Mouse (Mus musculus) hindbrain, embryonic 14.5 days (tissue): ENCODE measurements at regions not wholly inside any gene's neighbourhood (a gene's known extent, or its start where the extent isn't known, plus 50 kb on each side); places are given as distances from the start of the nearest gene placed in this dataset.

Experiments
- ATAC-seq: fragments of 200-750 bp; cut with Nextera tagmentation; 2 replicates; pipeline ENCODE4 v1.8.0; 2017; ENCODE audit warnings: moderate number of reproducible peaks, mild to moderate bottlenecking, moderate TSS enrichment, moderate library complexity; ENCODE audit not compliant: low FRiP score
- DNase-seq: peaks from one replicate; pipeline ENCODE4 v3.0.0-alpha.2; 2015; ENCODE audit warnings: low spot score
- H3K27ac ChIP-seq: fragments of 300-500 bp; sonication (generic); 2 replicates; pipeline ENCODE4 v1.5.1; 2014; ENCODE audit warnings: mild to moderate bottlenecking, moderate library complexity
- H3K27me3 ChIP-seq: fragments of 300-500 bp; sonication (generic); 2 replicates; pipeline ENCODE4 v1.6.1; 2014; ENCODE audit warnings: mild to moderate bottlenecking, low read length, mixed read lengths; ENCODE audit not compliant: control insufficient read depth, insufficient read depth
- H3K36me3 ChIP-seq: fragments of 300-500 bp; sonication (generic); replicated peaks from 2 replicates; pipeline ENCODE4 v1.6.1; 2014; ENCODE audit not compliant: control insufficient read depth, insufficient read depth
- H3K4me1 ChIP-seq: fragments of 300-500 bp; sonication (generic); replicated peaks from 2 replicates; pipeline ENCODE4 v1.6.1; 2014; ENCODE audit warnings: antibody characterized with exemption, low read length, mixed read lengths; ENCODE audit not compliant: control insufficient read depth, insufficient read depth
- H3K4me2 ChIP-seq: fragments of 300-500 bp; sonication (generic); replicated peaks from 2 replicates; pipeline ENCODE4 v1.6.1; 2014; ENCODE audit warnings: mild to moderate bottlenecking, moderate library complexity
- H3K4me3 ChIP-seq: fragments of 300-500 bp; sonication (generic); replicated peaks from 2 replicates; pipeline ENCODE4 v1.5.1; 2014; ENCODE audit warnings: mild to moderate bottlenecking, low read length
- H3K9ac ChIP-seq: fragments of 300-500 bp; sonication (generic); 2 replicates; pipeline ENCODE4 v1.6.1; 2014
- H3K9me3 ChIP-seq: fragments of 300-500 bp; sonication (generic); 2 replicates; pipeline ENCODE4 v1.6.1; 2016; ENCODE audit warnings: low read length; ENCODE audit not compliant: control insufficient read depth
- WGBS: fragments of 180-500 bp; shearing (Covaris S2); extraction: QIAGEN DNeasy Blood & Tissue Kit; methylation state at CpG from one replicate; pipeline ENCODE4 v1.1.7; 2014; 5-methylcytosine and 5-hydroxymethylcytosine counted together

DNA sequence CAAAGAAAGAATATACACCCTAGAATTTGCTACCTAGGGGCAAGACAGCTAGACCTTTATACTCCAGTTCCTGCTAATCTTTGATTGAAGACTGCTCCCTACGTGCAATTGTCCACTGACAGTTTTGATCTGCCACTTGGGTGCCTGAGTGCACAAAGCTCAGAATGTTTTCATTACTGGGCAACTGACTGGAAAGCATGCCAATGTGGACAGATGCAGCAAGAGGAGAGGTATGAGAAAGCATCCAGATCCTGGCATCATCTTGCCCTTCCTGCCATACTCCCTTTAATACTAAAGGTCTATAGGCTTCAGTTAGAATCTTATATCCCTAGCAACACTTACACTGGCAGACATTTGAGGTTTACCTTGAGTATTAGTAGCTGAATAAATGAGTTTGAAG, 148.9 kb upstream of the Lrrn1 start:
- no peak overlapping the region for H3K9ac ChIP-seq
- ATAC-seq (no peak), DNase-seq (no peak)
- no peak overlapping the region for H3K27ac ChIP-seq
- no peak overlapping the region for H3K4me3 ChIP-seq
- no peaks in the 10 kb centered on the region for H3K9me3 ChIP-seq
- H3K4me2 ChIP-seq, result no peak overlapping the region
- H3K27me3 ChIP-seq, result no peaks in the 10 kb centered on the region
- H3K36me3 ChIP-seq, result no peaks in the 10 kb centered on the region
- H3K4me1 ChIP-seq, result no peaks in the 10 kb centered on the region
- 59% methylated on average over 1 of the region's 1 CpGs for WGBS

DNA sequence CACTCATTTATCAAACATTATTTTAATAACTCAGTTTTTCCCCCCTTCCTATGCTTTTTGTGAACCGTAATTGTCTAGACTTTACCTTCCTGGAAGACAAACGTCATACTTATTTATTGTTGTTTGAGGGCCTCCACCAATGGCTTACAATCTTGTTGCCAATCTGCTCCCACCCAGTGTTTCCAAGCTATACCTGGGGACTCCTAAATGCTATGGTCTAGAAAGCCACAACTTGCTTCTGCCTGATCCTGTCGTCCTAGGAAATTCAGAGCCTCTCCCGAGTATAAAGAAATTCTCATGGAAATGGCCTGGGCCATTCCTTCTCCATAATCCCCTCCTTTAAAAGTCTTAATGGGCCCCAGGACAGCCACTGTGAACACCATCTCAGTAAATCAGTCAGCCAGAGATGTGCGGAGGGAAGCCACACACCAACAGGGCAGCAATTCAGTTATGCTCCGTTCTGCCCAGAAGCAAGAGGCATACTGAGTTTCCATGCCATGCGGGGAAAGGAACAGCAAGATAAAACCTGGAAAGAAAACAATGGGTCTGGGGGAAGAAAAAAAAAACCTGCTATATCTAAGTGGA, 143.4 kb upstream of the Lrrn1 start:
- H3K4me3 ChIP-seq, result no peak overlapping the region
- ATAC-seq, result no peak

DNA sequence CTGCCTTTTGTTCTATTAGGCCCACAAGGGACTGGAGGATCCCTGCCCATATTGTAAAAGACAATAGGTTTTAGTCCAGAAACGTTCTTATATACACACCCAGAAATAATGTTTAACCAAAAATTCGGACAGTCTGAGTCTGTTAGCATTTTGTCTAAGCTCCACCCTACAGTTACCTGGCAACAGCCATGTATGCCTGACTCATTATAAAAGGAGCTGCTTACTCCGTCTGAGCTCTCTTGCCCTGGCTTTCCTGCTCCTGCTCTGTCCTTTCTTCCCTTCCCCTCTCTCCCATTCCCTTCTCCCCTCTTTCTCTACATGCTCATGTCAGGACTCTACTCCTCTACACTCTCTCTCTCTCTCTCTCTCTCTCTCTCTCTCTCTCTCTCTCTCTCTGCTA, 139.7 kb upstream of the Lrrn1 start:
- 40% methylated on average over 3 of the region's 3 CpGs for WGBS
- H3K36me3 ChIP-seq, result no peaks in the 10 kb centered on the region
- H3K27me3 ChIP-seq, result no peaks in the 10 kb centered on the region
- no peaks in the 10 kb centered on the region for H3K9me3 ChIP-seq
- ATAC-seq (no peak), DNase-seq (no peak)
- no peak overlapping the region for H3K4me2 ChIP-seq
- H3K9ac ChIP-seq, result no peak overlapping the region
- H3K27ac ChIP-seq, result no peak overlapping the region
- no peak overlapping the region for H3K4me3 ChIP-seq
- no peaks in the 10 kb centered on the region for H3K4me1 ChIP-seq

More for the DNA sequence above, 143.4 kb upstream of the Lrrn1 start:
- Histone ChIP-seq H3K27ac (no peak overlapping the region), H3K36me3 (no peaks in the 10 kb centered on the region), H3K9me3 (no peaks in the 10 kb centered on the region), H3K4me2 (no peak overlapping the region), H3K4me1 (no peaks in the 10 kb centered on the region), H3K27me3 (no peaks in the 10 kb centered on the region), H3K9ac (no peak overlapping the region)
- no peak for DNase-seq
- whole genome bisulfite sequencing, result 62% methylated on average over 7 of the region's 7 CpGs

DNA sequence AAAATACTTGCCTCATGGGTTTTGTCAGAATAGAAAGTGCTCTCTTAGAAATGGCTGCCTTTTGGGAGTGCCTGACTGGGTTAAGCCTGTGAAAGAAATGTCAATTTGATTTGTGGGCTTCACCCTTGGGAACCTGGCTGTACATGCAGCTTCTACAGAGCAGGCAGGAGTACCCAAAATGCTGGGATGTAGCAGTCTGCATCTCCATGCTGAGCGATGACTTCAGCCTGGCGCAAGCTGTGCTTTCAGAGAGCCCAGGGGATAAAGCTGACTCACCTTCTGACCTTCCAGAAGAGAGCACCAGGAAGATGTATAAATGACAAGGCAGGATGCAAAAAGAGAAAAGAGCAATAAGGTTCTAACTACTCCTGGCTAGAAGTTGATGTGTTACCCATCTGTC, 135.0 kb upstream of the Lrrn1 start:
- H3K9ac ChIP-seq, result no peak overlapping the region
- WGBS, result 48% methylated on average over 2 of the region's 2 CpGs
- ATAC-seq (no peak), DNase-seq (no peak)
- H3K4me1 ChIP-seq, result no peaks in the 10 kb centered on the region
- no peak overlapping the region for H3K27ac ChIP-seq
- no peak overlapping the region for H3K4me3 ChIP-seq
- no peaks in the 10 kb centered on the region for H3K36me3 ChIP-seq
- H3K4me2 ChIP-seq, result no peak overlapping the region
- no peaks in the 10 kb centered on the region for H3K9me3 ChIP-seq
- no peaks in the 10 kb centered on the region for H3K27me3 ChIP-seq

DNA sequence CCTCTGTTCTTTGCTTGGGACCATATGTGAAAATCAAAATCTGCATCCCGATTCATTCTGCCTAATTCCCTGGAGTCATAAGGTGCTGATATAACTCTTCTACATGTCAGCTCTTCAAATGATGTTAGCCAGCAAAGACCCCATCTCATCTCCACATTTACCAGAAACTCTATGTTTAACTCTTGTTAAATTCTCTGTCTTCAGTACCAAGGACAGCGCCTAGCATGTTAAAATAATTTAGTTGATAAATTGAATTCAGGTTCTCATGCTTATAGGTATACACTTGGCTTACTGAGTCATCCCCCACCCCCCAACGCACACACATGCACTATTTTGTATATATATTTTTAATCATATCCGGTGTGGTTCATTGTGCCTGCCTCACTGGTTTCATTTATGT, 113.8 kb upstream of the Lrrn1 start:
- 83% methylated on average over 4 of the region's 4 CpGs for WGBS
- ATAC-seq (no peak), DNase-seq (no peak)
- Histone ChIP-seq H3K9ac (no peak overlapping the region), H3K4me1 (no peaks in the 10 kb centered on the region), H3K9me3 (no peaks in the 10 kb centered on the region), H3K4me3 (no peak overlapping the region), H3K27me3 (no peaks in the 10 kb centered on the region), H3K4me2 (no peak overlapping the region), H3K27ac (no peak overlapping the region), H3K36me3 (no peaks in the 10 kb centered on the region)

DNA sequence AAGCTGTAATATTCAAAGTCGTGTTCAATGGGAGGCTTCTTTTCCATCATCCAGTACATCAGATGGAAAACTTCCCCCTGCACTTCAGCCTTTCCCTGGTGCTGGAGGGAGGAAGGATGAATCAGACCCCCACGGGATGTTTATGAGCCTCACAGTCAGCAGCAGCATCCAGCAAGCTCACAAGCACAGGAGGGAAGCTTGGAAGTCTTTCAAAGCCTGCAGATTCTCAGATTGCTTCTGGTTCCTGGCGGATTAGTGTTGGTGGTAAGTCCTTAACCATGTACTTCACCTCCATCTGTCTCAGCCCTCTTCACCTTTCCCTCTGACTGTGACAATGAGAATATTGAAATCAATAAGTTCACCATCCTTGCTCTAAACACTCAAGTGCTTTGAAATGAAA, 107.5 kb upstream of the Lrrn1 start:
- Histone ChIP-seq H3K9ac (no peak overlapping the region), H3K4me3 (no peak overlapping the region), H3K36me3 (no peaks in the 10 kb centered on the region), H3K27ac (no peak overlapping the region), H3K9me3 (no peaks in the 10 kb centered on the region), H3K27me3 (no peaks in the 10 kb centered on the region), H3K4me1 (no peaks in the 10 kb centered on the region), H3K4me2 (no peak overlapping the region)
- WGBS, result 43% methylated on average over 3 of the region's 3 CpGs
- ATAC-seq (no peak), DNase-seq (no peak)

DNA sequence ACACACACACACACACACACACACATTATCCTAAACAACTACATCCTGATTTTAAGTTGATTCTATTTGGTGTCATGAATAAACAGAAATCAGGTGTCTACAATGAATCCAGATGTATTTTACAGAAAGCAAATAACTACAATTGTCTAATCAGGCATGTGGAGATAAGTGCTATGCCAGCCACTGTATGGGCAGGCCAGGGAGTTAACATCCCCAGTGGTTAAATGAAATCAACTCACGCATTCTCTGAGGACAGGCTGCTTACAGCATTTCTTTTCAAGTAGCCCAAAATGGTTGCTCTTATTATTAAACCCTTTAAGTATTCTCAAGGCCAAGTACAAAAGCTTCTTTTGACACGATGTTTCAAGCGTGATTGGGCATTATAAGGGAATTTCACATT, 103.0 kb upstream of the Lrrn1 start:
- ATAC-seq (no peak), DNase-seq (no peak)
- no peak overlapping the region for H3K9ac ChIP-seq
- H3K27me3 ChIP-seq, result no peaks in the 10 kb centered on the region
- WGBS, result 56% methylated on average over 3 of the region's 3 CpGs
- no peaks in the 10 kb centered on the region for H3K9me3 ChIP-seq
- no peak overlapping the region for H3K4me2 ChIP-seq
- no peak overlapping the region for H3K4me3 ChIP-seq
- no peaks in the 10 kb centered on the region for H3K36me3 ChIP-seq
- H3K27ac ChIP-seq, result no peak overlapping the region
- no peaks in the 10 kb centered on the region for H3K4me1 ChIP-seq

DNA sequence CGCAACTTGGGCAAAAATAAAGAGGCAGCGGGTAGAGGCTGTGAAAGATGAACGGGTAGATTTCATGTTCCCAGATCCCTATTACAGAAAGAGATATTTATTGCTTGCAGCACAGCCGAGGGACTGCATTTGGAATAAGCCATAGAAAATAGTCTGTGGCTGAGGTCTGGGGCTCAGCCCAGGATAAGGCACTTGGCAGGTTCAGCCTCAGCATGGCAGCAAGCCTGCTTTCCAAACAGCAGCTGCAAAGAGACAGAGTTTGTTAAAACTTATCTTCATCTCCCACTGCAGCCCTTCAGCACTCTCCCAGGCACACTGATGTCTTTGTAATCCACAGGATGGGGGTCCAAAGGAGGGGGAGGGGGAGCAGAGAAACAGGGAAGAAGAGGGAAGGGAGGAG, 98.5 kb upstream of the Lrrn1 start:
- 66% methylated on average over 4 of the region's 4 CpGs for WGBS
- no peak overlapping the region for H3K27ac ChIP-seq
- ATAC-seq, result peak; percentile 43; the same call in 1 of the 2 replicates

DNA sequence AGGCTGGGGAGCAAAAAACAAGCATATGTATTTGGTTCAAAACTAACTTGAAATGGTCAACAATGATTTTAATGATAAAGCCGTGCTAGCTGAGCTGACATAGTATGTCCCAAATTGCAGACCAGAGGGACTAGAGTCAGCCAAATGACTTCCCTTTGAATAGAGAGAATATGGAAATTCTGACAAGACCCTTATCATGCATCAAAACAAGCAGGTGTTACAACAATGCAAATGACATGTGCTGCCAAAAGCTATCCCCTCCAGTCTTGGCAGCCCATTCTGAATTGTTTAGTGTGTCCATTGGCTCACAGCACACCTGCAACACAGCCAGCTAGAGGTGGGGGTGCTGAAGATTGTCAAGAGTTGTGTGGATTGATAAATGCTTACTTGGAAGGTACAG, 87.5 kb upstream of the Lrrn1 start:
- no peak overlapping the region for H3K4me3 ChIP-seq
- no peak for ATAC-seq
- WGBS, result 46% methylated on average over 1 of the region's 1 CpGs
- no peaks in the 10 kb centered on the region for H3K9me3 ChIP-seq
- no peaks in the 10 kb centered on the region for H3K27me3 ChIP-seq
- no peaks in the 10 kb centered on the region for H3K4me1 ChIP-seq
- no peak overlapping the region for H3K9ac ChIP-seq
- no peak for DNase-seq
- no peak overlapping the region for H3K4me2 ChIP-seq
- no peak overlapping the region for H3K27ac ChIP-seq
- no peaks in the 10 kb centered on the region for H3K36me3 ChIP-seq

More for the DNA sequence above, 98.5 kb upstream of the Lrrn1 start:
- Histone ChIP-seq H3K9me3 (no peaks in the 10 kb centered on the region), H3K27me3 (no peaks in the 10 kb centered on the region), H3K36me3 (no peaks in the 10 kb centered on the region), H3K4me3 (no peak overlapping the region), H3K4me1 (no peaks in the 10 kb centered on the region), H3K9ac (no peak overlapping the region), H3K4me2 (no peak overlapping the region)
- DNase-seq, result peak; percentile 56

DNA sequence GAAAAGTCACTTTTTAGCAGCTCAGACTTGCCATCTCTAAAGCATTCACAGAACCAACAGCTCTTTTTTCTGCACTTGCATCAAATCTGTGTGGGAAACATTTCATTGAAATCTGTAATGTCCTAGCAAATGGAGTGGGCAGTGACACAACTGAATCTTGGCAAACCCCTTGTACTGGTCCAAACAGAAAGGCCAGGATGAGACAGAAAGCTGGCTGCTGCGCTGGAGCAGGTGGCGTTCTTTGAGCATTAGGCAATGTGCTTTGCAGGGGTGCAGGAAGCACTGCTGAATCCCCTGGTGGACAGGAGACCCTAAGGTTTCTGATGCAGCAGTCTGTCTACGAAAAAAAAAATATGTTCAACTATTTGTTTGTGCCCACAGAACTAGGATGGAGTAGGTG, 85.2 kb upstream of the Lrrn1 start:
- Histone ChIP-seq H3K36me3 (no peaks in the 10 kb centered on the region), H3K27me3 (no peaks in the 10 kb centered on the region), H3K4me1 (no peaks in the 10 kb centered on the region), H3K4me2 (no peak overlapping the region), H3K4me3 (no peak overlapping the region), H3K27ac (no peak overlapping the region), H3K9me3 (no peaks in the 10 kb centered on the region), H3K9ac (no peak overlapping the region)
- 69% methylated on average over 3 of the region's 3 CpGs for WGBS
- no peak for ATAC-seq
- no peak for DNase-seq
